Mouse (Mus musculus): Measurements from ENCODE around the gene Fgfr2. TPM values are rescaled to one million over a fixed set of nuclear protein-coding genes. Genes with fewer than 3 reads are reported as not detected.

Fgfr2 gene
- polyA plus RNA-seq, 1 experiment from 2014 or later, result 11.4 TPM

DNA sequence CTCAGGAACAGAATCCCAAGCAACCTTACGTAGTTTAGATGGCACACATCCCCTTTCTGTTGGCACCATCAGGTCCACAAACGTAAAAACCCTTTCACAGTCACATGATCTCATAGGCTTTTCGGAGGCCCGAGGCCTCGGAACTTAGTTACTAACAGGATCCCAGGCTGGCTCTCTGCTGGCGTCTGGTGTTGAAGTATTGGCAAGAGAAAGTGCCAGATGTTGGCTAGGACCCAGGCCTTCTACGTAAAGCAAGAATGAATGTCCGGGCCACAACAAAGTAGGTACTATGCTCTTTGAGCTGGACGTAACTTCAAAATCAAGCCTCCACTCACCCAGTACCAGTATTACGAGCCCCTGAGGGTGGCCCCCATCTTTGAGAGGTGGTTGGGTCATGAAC, 909.1 kb downstream of the Fgfr2 start:
- no peaks in the 10 kb centered on the region for H3K4me1 ChIP-seq (ENCODE audit: control insufficient read depth, low read depth, low read length)
- no peak overlapping the region for H3K27ac ChIP-seq (ENCODE audit: low read length)
- no peak overlapping the region for H3K4me3 ChIP-seq (ENCODE audit: low read depth, low read length)
- 59% methylated on average over 10 of the region's 10 CpGs for WGBS (ENCODE audit: insufficient replicate concordance)
- no peak for ATAC-seq (ENCODE audit: low read depth)
- no peak overlapping the region for H3K4me2 ChIP-seq (ENCODE audit: low read depth, low read length)
- no peaks in the 10 kb centered on the region for H3K27me3 ChIP-seq (ENCODE audit: control insufficient read depth, insufficient read depth, low read depth, low read length)
- H3K36me3 ChIP-seq (ENCODE audit: control insufficient read depth, insufficient read depth), result no peaks in the 10 kb centered on the region
- H3K9me3 ChIP-seq (replicated peaks; ENCODE audit: control insufficient read depth, low read length), result no peaks in the 10 kb centered on the region
- no peak overlapping the region for H3K9ac ChIP-seq (ENCODE audit: low read depth, low read length)

DNA sequence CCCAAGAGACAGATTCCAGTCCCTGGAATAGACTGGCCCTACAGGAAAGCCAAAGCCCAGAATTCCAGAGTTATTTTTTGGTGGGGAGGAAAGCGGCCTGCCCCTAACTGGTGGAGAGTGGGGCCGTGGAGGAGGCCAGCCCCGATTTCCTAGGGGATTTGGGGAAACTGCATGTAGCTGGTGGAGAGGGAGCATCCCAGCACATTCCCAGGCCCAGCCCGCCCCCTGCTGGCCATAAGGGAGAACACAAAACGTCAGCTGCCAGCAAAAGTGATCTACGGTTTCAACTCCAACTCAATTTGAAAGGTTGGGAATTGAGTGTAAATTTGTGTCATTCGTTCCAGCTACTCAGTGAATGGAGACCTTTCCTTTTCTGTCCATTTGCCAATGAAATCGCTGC, 909.7 kb downstream of the Fgfr2 start:
- ATAC-seq (ENCODE audit: low read depth), result no peak
- WGBS (ENCODE audit: insufficient replicate concordance), result 6% methylated on average over 8 of the region's 8 CpGs
- Histone ChIP-seq H3K4me2 (ENCODE audit: low read depth, low read length) (no peak overlapping the region), H3K27ac (ENCODE audit: low read length) (no peak overlapping the region), H3K4me3 (ENCODE audit: low read depth, low read length) (no peak overlapping the region), H3K9ac (ENCODE audit: low read depth, low read length) (no peak overlapping the region), H3K4me1 (ENCODE audit: control insufficient read depth, low read depth, low read length) (no peaks in the 10 kb centered on the region), H3K27me3 (ENCODE audit: control insufficient read depth, insufficient read depth, low read depth, low read length) (no peaks in the 10 kb centered on the region), H3K36me3 (ENCODE audit: control insufficient read depth, insufficient read depth) (no peaks in the 10 kb centered on the region), H3K9me3 (replicated peaks; ENCODE audit: control insufficient read depth, low read length) (no peaks in the 10 kb centered on the region)

DNA sequence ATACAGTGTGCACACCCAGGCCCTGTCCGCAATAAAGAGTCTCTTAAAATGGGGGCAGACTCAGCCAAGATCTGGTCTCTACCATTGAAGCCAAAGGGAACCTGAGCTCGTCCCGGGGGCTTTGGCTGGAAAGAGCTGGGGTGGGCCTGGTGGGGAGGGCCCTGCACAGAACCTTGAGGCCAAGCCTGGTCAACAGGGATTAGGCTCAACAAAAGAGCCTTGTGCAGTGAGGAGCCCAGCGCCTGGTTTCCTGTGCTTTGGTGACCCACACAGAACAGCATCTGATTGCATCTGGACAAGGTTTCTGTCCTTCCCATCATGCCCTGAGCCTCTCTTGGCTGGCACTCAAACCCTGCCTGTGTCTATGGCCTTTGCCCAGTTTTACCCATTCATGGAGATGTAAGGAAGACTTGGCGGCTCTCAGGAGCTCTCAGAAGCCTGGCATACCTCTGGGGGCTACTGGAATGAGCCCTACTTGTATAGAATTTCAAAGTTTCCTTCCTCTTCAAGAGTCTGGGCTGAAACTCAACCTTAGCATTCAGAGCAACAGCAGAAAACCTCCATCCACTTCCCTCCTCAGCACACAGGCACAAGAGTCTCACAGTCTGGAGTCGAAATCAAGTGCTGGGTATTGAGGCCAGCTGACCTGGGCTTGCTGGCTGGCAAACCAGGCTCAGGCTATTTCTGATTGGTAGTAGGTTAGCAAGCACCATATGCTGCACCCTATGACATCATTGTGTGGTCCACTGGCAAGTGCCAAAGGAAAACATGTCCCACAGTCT, 911.0 kb downstream of the Fgfr2 start:
- 61% methylated on average over 6 of the region's 6 CpGs for WGBS (ENCODE audit: insufficient replicate concordance)

DNA sequence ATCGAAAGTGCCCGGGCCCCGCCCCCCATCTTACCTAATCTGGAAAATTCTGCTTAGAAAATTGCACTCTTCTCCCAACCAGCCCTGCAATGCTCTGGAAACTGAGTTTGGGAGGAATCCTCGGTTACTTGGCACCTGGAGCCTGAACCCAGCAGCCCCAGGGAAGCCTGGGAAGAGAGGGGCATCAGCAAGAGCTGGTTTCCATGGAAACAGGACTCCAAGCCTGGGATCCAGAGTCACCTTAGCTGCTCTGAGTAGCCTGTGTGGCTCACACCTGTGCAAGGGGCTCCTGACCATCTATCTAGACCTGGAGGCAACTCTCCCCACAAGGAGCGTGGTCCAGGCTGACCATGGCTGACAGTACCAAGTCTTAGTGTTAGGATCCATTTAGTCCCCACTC, 912.5 kb downstream of the Fgfr2 start:
- Histone ChIP-seq H3K27me3 (ENCODE audit: control insufficient read depth, insufficient read depth, low read depth, low read length) (no peaks in the 10 kb centered on the region), H3K4me2 (ENCODE audit: low read depth, low read length) (no peak overlapping the region), H3K9me3 (replicated peaks; ENCODE audit: control insufficient read depth, low read length) (no peaks in the 10 kb centered on the region), H3K36me3 (ENCODE audit: control insufficient read depth, insufficient read depth) (no peaks in the 10 kb centered on the region), H3K27ac (ENCODE audit: low read length) (no peak overlapping the region), H3K4me3 (ENCODE audit: low read depth, low read length) (no peak overlapping the region), H3K9ac (ENCODE audit: low read depth, low read length) (no peak overlapping the region), H3K4me1 (ENCODE audit: control insufficient read depth, low read depth, low read length) (no peaks in the 10 kb centered on the region)
- 55% methylated on average over 5 of the region's 5 CpGs for WGBS (ENCODE audit: insufficient replicate concordance)
- ATAC-seq (ENCODE audit: low read depth), result no peak

More for the DNA sequence above, 911.0 kb downstream of the Fgfr2 start:
- no peaks in the 10 kb centered on the region for H3K36me3 ChIP-seq (ENCODE audit: control insufficient read depth, insufficient read depth)
- no peaks in the 10 kb centered on the region for H3K9me3 ChIP-seq (replicated peaks; ENCODE audit: control insufficient read depth, low read length)
- H3K4me2 ChIP-seq (ENCODE audit: low read depth, low read length), result no peak overlapping the region
- H3K4me1 ChIP-seq (ENCODE audit: control insufficient read depth, low read depth, low read length), result no peaks in the 10 kb centered on the region
- no peak overlapping the region for H3K27ac ChIP-seq (ENCODE audit: low read length)
- H3K4me3 ChIP-seq (ENCODE audit: low read depth, low read length), result no peak overlapping the region
- ATAC-seq (ENCODE audit: low read depth), result no peak
- H3K9ac ChIP-seq (ENCODE audit: low read depth, low read length), result no peak overlapping the region
- no peaks in the 10 kb centered on the region for H3K27me3 ChIP-seq (ENCODE audit: control insufficient read depth, insufficient read depth, low read depth, low read length)

DNA sequence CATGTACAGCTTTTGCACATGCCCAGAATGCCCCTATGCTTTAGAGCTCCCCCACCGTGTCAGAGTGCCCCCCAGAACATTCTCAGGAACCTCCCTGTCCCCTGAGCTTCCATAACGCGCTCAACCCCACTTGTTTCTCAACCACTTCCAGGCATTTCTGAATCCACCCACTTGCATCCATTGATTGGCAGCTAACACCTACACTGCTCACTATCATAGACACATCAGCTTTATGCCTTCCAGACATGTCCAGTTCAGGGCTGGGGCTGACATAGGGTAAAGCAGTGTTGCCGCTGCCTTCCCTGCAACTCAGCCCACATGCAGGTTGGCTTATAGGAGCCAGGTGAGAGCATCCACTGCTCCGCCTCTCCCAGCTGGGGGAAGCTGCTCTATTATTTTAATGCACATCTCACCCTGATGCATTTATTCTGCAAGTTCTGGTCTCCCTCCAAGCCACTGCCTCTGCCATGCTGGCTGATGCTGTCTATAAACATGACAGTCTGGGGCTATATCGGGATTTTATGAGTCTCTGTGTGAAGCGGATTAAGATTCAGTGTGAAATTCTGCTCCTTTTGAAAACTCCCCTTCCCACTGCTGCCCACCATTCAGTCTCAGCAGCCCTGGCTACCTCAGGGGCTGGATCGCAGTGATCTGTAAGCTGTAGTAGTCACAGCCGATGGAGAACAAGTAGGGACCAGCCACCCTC, 914.1 kb downstream of the Fgfr2 start:
- Histone ChIP-seq H3K36me3 (ENCODE audit: control insufficient read depth, insufficient read depth) (no peaks in the 10 kb centered on the region), H3K9me3 (replicated peaks; ENCODE audit: control insufficient read depth, low read length) (no peaks in the 10 kb centered on the region), H3K4me1 (ENCODE audit: control insufficient read depth, low read depth, low read length) (no peaks in the 10 kb centered on the region), H3K4me3 (ENCODE audit: low read depth, low read length) (no peak overlapping the region), H3K4me2 (ENCODE audit: low read depth, low read length) (no peak overlapping the region), H3K9ac (ENCODE audit: low read depth, low read length) (no peak overlapping the region), H3K27me3 (ENCODE audit: control insufficient read depth, insufficient read depth, low read depth, low read length) (no peaks in the 10 kb centered on the region), H3K27ac (ENCODE audit: low read length) (no peak overlapping the region)
- ATAC-seq (ENCODE audit: low read depth), result no peak
- 66% methylated on average over 9 of the region's 9 CpGs for WGBS (ENCODE audit: insufficient replicate concordance)

DNA sequence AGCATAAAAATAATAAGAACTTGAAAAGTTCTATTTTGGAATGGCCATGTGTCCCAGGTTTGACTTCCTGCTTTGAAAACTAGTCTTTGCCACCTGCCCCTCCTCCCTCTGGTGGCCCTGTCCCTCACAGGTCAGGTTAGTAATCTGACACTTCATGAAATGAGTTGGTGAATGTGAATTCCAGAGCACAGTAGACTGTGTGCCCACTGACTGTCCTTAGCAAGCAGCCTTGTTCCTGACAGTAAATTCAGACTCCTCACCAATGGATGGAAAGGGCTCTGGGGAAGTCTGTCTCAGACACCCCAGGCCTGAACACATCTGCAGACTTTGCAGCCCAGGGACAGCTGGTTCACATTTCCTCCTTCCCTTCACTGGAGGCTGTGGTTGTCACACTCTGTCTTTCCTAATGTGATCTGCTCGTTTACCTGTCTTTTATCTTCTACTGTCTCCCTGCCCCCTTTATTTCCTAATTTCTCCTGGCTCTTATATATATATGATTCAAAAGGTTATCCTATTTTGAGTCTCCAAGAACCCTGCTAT, 919.0 kb downstream of the Fgfr2 start:
- WGBS (ENCODE audit: insufficient replicate concordance), result 3% methylated on average over 1 of the region's 1 CpGs
- no peak for ATAC-seq (ENCODE audit: low read depth)

DNA sequence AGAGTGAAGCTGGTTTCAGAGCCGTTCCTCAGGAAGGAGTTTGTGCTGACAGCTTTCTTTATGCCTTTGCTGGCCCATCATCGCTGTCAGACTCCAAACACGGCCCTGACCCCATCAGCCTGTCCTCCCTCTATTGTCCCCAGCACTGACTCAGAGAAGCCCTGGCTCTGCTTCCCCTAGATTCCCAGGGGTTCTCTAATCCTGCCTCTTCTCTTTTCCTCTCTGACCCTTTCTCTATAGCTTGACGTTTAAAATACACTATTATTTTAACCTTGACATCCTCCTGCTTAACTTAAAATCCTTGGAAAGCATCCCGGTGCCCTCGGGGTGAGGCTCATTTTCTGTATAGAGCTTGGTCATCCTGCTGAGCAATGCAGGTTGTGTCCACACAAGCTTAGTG, 923.5 kb downstream of the Fgfr2 start:
- Histone ChIP-seq H3K4me1 (ENCODE audit: control insufficient read depth, low read depth, low read length) (no peaks in the 10 kb centered on the region), H3K9ac (ENCODE audit: low read depth, low read length) (no peak overlapping the region), H3K36me3 (ENCODE audit: control insufficient read depth, insufficient read depth) (no peaks in the 10 kb centered on the region), H3K4me2 (ENCODE audit: low read depth, low read length) (no peak overlapping the region), H3K27ac (ENCODE audit: low read length) (no peak overlapping the region), H3K27me3 (ENCODE audit: control insufficient read depth, insufficient read depth, low read depth, low read length) (no peaks in the 10 kb centered on the region), H3K4me3 (ENCODE audit: low read depth, low read length) (no peak overlapping the region), H3K9me3 (replicated peaks; ENCODE audit: control insufficient read depth, low read length) (no peaks in the 10 kb centered on the region)
- no peak for ATAC-seq (ENCODE audit: low read depth)
- 50% methylated on average over 6 of the region's 6 CpGs for WGBS (ENCODE audit: insufficient replicate concordance)

More for the DNA sequence above, 919.0 kb downstream of the Fgfr2 start:
- Histone ChIP-seq H3K4me3 (ENCODE audit: low read depth, low read length) (no peak overlapping the region), H3K27ac (ENCODE audit: low read length) (no peak overlapping the region), H3K4me2 (ENCODE audit: low read depth, low read length) (no peak overlapping the region), H3K4me1 (ENCODE audit: control insufficient read depth, low read depth, low read length) (no peaks in the 10 kb centered on the region), H3K9ac (ENCODE audit: low read depth, low read length) (no peak overlapping the region), H3K9me3 (replicated peaks; ENCODE audit: control insufficient read depth, low read length) (no peaks in the 10 kb centered on the region), H3K36me3 (ENCODE audit: control insufficient read depth, insufficient read depth) (no peaks in the 10 kb centered on the region), H3K27me3 (ENCODE audit: control insufficient read depth, insufficient read depth, low read depth, low read length) (no peaks in the 10 kb centered on the region)

DNA sequence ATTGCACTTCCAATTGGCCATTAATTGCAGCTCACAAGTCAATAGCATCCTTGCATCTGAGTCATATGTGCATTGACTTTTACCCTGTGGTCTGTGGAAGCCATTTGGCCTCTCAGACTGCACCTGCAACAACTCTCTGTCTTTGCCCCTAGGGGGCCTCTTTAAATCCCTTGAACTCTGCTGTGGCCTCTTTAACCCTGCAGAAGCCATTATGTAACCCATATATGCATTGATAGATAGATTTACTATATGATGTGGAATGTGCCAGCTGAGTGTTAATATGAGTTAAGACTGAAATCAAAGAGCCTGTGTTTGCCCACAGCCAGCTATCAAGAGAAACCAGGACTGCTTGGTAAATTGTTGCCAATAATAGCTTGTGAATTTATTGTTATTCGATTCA, 924.3 kb downstream of the Fgfr2 start:
- no peaks in the 10 kb centered on the region for H3K4me1 ChIP-seq (ENCODE audit: control insufficient read depth, low read depth, low read length)
- ATAC-seq (ENCODE audit: low read depth), result no peak
- no peak overlapping the region for H3K9ac ChIP-seq (ENCODE audit: low read depth, low read length)
- no peaks in the 10 kb centered on the region for H3K27me3 ChIP-seq (ENCODE audit: control insufficient read depth, insufficient read depth, low read depth, low read length)
- H3K4me2 ChIP-seq (ENCODE audit: low read depth, low read length), result no peak overlapping the region
- no peak overlapping the region for H3K4me3 ChIP-seq (ENCODE audit: low read depth, low read length)
- no peak overlapping the region for H3K27ac ChIP-seq (ENCODE audit: low read length)
- no peaks in the 10 kb centered on the region for H3K9me3 ChIP-seq (replicated peaks; ENCODE audit: control insufficient read depth, low read length)
- 83% methylated on average over 1 of the region's 1 CpGs for WGBS (ENCODE audit: insufficient replicate concordance)
- no peaks in the 10 kb centered on the region for H3K36me3 ChIP-seq (ENCODE audit: control insufficient read depth, insufficient read depth)
